Mouse (Mus musculus) frontal cortex, adult 2 months (tissue): ENCODE measurements at regions not wholly inside any gene's neighbourhood (a gene's known extent, or its start where the extent isn't known, plus 50 kb on each side); places are given as distances from the start of the nearest gene placed in this dataset.

Experiments
- DNase-seq, 2 experiments: peaks; one replicate each; pipeline ENCODE4 v3.0.0; 2022; ENCODE audit warnings: low spot score in 1 of 2; ENCODE audit errors: extremely low spot score in 1 of 2

DNA sequence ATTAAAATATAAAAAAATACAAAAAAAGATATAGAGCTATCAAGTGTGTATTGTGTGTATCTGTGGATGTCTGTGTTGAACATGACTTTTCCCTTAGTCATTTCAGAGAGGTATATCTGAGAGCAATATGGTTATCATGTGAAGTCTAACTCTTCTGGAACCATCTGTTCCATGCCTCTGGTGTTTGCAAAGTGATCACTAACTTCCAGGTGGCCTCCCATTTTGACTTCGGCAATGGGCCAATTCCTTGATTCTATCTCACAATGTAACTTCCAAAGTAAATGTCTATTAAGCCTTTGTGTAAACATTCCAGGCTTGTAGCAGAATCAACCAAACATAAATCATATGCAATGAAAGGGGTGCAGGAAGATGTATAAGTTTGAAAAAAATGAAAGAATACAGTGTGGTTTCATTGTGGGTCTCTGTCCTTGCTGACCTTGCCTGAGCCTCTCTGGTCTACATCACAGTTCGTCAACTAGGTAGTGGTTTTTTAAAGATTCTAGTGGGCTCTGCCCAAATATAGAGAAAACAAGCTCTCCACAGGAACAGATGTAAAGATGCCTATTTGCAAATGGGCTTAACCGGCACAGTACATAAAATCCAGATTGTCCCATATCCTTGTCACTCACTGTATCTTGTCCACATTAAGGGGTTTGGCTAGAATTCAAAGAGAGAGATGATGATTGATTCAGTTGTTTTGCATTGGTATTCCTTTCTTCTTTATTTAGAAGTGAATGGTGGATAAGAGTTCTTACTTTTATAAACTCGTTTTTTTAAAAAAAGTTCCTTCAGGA lies 185.2 kb upstream of the Jag1 start:
- no peak for DNase-seq

DNA sequence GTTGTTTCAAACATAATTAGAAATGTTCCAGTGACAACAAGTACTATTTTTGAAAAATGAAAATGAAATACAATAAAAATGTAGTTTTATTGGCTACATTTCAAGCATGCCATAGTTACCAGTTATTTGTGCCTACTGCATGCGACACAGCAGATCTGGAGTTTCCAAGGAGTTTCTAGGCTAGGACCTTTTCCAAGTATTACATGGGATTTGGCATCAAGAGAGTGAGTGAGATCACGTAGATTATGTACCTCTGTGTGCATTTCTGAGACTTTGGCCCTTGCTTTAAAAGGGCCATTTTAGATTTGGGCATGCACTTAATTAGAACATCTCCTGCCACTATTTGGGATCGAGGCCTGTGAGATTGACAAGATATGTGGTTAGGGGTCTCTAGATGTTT lies 172.8 kb upstream of the Jag1 start:
- DNase-seq, result no peak

DNA sequence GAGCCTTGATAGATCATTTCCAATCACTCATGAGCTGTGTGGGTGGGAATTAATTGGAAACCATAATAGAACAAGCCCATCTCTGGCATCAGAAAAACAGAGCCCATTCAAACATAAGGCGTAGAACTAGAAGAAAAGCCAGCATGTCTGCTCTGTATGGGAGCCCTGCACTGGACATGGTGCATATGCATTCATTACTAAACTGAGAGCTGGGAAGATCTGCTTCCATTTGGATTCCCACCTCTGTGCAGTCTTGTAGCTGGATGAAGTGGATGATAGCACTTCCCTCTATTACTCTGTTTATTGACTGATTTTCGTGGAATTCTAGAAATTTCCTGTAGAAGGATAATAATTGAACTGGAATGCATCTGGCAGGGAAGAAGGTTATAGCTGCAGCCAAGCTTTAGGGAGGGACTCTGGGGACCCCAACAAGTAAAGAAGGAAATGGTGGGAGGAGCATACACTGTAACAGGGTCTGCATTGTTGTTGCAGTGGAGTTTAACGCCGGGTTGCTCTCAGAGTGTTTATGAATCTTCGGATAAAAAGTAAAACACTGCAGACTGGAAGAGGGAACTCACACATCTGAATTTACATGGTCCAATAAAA lies 155.2 kb upstream of the Jag1 start:
- no peak for DNase-seq

DNA sequence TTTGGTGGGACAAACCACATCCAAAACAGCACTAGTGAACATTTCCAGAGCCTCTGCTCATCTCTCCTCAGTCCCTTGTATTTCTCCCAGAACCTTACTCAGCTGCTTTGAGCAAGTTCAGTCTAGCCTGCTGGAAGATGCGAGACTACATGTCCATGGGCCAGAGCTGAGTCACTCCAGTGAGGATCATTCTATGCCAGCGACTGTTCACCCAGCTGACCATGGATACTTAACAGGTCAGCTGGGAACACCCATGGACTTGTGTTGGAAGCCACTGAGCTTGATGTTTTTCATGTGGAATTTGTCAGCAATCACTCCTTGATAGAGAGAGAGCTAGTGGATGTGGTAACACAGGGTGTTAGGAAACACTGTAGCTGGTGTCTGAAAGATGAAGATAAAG lies 146.5 kb upstream of the Jag1 start:
- no peak for DNase-seq

DNA sequence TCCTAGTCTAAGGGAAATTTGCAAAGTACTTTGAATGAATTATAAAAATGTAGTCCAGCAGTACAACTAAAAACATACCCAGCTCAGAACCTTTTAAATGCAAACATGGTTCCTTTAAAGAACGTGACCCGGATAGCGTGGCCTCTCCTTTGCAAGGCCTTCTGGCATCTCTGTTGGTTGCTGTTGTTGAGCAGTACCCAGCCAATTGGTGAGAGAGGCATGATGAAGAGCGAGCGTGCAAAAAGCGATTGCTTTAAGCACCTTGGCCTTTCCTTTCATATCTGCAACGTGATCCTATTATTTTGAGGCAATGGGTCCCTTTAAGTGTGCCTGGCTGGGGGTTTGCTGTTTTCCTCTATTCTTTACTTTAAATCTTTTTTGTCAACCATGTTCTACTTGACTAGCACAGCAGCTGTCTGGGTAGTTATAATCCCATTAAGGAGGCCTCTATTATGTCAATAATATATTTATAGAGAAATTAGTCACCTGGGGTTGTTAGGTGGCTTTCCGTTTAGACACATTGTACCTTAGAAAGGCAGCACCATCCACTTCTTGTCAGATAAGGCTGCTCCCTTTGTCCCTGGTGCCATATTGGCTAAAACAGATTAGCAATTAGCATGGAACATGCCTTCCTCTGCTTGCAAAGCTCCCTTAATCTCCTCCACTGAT lies 141.5 kb upstream of the Jag1 start:
- no peak for DNase-seq

DNA sequence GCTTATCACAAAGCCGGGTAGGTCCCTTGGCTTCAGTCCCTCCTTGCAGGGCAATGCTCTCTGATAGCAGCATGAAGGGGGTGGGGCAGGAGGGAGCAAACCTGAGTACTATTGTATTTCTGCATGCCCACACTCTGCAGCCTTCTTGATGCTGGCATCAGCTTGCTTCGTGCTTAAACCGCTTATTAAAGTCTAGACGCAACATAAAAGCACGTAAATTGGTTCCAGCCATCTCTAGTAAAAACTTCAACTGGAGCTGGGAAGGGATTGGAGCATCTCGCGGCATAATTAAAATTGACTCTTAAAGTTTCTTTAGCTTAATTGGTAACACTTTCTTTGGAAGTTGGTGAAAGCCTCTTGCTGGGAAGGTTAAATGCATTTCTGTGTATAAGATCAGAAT lies 131.5 kb upstream of the Jag1 start:
- DNase-seq, result no peak

DNA sequence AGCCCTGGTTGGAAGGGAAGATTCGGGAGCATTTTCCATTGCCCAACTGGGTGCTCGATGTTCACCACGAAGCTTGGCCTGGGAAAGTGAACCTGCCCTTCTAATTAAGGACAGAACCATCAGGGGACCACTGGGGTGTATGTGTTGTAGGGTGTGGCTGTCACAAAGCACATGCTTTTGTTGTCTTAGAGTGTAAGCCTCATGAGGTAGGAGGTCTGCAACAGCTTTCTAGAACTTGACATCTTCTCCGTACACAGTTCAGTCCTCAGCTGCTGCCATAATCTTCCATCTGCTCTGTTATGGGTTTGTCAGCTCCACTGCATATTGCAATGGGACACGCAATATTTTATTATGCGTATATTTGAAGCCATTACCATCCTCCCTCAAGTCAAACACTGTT lies 127.9 kb upstream of the Jag1 start:
- DNase-seq, result no peak

DNA sequence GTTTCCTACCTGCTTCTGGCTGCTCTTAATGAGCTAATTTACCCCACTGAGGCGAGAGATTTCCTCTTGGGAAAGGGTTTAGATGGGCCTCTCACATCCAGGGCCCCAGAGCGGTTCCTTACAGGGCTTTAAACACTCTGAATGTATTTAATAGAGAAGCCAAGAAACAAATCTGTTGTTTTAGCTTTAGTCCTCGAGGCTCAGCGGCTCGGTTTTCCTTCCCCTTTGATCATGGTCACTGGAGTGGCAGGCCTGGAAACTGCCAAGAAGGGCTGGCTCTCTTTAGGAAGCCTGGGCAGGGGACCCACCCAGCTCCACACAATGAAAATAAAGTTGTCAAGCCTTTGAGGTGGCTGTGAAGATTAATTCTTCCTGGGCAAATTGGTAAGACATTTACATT lies 127.5 kb upstream of the Jag1 start:
- DNase-seq, result peak in 1 of 2 experiments; percentile 5

DNA sequence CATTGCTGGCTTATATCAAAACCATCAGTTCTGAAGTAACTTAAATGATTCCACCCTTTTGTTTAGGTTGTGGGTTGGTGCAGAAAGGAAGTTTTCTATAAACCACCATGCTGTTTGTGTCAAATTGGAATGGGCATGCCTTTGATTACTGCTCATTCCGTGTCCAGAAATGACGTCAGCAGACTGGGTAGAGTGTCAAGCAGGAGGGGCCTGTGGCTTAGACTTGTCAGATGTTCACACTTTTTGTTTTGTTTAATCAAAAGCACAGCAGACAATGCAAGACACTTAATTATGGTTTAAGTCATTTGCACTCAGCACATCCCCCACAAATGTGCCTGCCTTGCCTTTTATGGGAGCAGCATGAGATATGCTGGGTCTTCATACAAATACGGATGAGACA lies 120.5 kb upstream of the Jag1 start:
- DNase-seq, result no peak

DNA sequence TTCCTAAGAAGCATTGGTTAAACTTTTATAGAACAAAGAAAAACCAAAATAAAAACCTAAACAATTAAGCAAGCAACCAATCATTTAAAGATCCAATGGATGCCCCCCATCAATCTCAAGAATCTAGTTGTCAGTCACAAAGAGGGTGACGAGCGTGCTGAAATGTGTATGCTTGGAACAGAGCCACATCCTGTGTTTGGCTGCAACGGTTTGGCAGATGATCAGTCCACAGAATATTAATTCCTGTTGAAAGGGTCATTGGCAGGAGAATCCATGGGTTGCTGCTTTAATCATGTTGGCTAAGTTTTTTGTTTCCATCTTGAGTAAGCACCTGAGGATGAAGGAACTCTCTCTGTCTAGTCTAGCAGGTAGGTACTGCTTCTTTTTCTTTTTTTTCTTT lies 117.5 kb upstream of the Jag1 start:
- no peak for DNase-seq

DNA sequence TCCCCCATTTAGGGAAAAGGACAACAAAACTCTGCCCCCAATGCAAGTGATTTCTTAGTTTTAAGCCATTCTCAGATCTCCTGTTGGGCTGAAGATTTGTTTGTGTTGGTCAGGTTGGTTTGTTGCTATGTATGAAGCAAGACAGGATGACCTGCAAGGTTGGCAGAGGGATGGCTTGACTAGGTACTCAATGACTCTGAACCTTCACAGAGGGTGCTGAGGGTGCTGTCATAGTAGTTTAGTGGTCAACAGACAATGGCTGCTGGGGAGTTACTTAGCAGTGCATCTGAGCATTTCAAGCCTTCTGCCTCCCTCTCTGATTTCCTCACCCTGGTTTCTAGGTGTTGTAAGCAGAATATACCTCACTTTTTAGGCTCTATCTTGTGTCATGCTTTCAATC lies 114.7 kb upstream of the Jag1 start:
- DNase-seq, result no peak

DNA sequence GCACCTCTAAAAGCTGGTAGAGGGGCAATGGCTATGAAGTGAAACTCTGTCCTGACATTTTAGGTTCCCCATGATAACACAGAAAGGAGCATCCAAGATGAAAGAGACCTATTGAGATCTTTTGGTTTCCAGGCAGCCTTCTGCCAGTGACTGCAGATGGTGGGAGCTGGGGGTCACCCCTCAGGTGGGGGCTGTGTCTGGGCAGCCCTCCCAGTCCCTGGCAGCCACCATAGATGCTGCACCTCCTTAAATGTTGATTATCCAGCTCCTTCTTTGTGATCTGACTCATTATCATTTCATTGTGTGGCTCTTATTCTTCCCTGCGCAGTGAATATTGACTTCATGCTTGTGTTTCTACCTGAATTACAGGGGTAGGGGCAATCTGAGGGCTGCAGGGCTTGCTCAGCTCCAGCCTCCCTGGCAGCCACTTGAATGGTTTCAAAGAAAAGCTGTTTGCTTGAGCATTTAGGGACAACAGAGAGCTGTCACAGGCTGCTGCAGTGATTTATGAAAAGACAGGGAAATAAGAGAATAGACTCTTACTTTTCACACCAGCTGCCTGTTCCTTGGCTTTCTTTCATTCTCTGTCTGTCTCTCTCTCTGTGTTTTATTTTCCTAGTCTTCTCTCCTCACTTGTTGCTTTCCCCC lies 113.1 kb upstream of the Jag1 start:
- no peak for DNase-seq

DNA sequence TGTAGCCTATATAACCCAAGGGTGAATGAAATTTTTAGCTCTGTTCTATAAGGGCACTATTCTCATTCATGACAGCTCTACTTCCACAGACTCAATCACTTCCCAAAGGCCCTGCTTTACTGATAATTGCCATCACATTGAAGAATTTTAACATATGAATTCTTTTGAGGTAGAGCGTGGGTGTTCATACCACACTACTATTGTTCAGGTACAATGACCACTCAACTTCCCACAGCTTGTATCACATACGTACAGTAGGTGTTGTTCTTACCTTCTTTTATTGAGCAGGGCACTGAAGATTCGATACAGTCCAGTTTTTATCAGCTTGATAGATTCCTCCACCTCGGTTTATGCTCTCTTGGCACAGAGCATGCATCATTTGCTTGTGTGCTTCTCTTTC lies 111.1 kb upstream of the Jag1 start:
- no peak for DNase-seq

DNA sequence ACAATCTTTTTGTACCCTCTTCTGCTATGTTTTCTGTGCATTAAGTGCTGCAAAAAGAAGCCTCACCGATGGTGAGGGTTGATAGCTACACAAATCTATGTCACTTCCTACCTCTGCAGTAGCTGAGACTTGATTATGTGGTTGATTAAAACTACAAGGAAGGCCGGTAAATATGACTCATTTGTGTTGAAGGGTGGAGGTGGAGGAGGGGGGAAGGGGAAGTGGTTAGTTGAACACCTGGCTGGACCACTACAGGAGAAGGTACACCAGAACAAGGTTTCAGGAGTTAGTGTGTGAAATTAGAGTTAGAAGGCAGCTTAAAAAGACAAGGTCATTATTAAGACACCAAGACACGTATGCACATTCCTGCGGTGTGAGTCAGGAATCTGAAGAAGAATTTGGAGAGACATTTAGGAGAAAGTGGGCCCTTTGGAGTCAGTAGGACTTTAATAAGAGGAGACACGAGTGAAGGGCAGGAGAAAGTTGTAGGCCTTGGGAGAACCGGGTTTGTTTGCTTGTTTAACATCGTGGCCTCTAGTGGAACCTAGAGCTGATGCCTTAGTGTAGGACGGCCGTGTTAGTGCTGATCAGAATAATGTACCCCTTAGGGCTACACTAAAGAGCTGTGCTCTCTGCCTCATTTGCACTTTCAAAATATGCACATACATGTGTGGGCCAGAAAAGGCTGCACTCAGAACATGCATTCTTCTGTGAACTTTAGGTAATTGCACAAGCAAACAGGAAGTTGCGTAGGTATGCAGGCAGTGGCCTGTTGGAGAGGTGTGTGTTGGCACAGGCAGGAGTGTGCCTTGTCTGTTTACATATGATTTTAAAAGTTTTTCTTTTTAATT lies 108.5 kb upstream of the Jag1 start:
- DNase-seq, result no peak

DNA sequence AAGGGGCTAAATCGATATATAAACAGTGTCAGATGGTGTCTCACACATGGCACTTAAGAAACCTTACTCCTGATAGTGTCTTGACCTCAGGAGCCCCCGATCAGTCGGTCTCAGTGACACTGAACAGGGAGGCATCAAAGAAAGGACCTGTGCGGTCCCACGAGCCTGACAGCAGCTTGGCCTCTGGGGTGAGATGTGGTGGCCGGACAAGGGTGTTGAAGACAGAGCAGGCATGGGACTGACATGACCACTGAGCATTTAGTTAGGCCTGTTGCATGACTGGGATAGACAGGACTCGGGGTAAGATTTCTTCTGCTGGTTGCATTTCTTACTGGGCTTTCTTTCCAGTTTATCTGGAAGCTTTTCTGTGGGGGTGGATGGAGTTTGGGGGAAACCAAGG lies 99.3 kb upstream of the Jag1 start:
- no peak for DNase-seq

DNA sequence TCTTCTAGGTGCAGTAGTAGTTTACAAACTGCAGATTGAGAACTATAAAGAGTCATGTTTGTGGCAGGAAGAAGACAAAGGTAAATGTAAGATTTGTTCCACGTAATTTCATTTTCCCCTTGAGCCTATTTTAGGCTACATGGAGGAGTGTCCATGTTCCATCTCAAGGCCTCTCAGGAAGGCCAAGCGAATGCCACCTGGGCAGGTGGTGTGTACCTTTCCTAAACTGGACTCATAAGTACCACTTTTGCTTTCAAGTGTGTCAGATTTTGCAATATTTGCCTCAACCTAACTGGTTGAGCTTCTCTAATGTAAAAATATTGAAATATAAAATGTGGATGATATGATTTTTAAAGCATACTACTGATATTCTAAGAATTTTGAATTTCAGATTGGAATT lies 91.4 kb upstream of the Jag1 start:
- DNase-seq, result no peak

DNA sequence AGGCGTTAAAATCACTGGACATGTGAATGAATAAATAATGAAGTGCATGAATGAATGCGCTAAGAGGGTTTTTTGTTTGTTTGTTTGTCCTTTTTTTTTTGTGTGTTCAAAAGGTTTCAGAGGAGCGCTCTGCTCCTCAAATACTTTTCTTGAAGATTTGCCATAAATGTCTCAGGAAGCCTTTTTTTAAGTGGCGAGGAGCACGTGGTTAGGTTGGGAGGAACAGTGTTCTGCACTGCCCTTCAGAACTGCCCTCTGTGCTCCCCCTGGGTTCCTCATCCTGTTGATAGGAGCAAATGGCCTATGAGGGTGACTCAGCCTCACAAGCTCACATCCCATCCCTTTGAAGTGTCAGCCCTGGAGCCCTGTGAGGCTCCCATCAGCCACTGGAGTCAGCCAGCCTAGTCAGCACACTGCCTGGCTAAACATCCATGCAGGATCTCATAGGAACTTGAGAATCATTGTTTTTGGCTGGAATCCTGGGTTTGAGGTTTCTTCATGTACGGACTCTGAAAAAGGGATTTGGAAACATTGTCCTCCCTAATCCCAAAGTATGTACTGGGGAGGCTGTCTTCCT lies 87.9 kb upstream of the Jag1 start:
- DNase-seq, result peak; percentile 1 to 2

DNA sequence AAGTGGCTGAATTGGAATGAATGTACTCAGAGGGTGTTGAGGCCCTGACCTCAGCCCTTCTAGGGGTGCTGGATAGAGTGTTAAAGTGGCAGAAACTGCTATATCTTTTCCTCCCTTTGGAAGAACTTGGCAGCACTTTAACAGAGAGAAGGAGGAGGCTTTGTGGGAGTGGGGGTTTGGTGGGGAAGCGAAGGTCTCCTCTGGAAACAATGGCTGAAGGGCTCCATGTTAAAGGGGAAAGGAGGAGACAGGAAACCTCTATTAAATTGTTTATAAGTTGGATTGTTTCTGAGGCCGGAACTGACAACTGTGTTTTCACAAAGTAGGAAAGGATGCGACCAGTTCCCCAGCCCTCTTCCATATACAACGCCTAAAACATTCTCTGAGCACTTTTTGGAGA lies 83.7 kb upstream of the Jag1 start:
- DNase-seq, result no peak

DNA sequence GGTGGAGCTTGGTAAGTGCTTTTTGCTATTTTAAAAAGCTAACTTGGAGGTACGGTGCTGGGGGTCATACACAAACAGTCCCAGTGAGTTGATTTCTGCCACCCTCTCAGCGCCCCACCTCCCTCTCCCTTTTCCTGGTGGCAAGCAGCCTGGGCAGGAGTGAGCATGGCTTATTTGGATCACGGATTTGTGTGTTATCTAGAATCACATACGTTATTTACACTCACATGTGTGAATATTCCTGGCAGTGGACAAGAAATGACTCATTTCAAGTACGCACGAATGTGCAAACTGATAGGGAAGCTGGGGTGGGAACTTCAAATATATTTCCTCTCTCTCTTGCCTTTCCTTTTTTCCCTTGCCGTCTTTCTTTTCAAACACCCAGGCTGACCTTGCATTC lies 75.7 kb upstream of the Jag1 start:
- no peak for DNase-seq

DNA sequence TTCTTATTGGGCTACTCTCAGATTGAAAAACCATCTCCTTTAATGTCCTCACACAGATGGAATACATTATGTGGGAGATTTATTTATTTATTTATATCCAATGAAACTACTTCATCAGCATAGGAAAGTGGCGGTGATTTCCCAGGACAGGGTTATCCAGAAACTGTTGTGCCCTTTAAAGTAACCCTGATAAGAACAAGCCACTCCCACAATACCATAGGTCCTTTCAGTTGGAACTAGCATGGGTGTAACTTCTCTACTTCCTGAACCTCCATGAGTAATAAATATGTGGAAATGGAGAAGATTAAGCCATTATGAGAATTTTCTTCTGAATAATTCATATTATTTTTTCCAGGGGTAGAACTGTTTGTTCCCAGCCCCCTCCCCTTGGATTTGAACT lies 52.7 kb upstream of the Jag1 start:
- no peak for DNase-seq
